Mouse (Mus musculus) hindbrain, embryonic 10.5 days (tissue): ENCODE measurements around the gene Zfp697. TPM values are rescaled to one million over a fixed set of nuclear protein-coding genes. Genes with fewer than 3 reads are reported as not detected.
A peak's percentile ranks its signal among the peaks of the same experiment; 100 is the strongest.

ENCODE experiments used
- DNase-seq: peaks from one replicate; pipeline ENCODE4 v3.0.0-alpha.2; 2017; ENCODE audit warnings: low spot score
- H3K27ac ChIP-seq: fragments of 300-500 bp; sonication (generic); 2 replicates; pipeline ENCODE4 v1.5.1; 2016; ENCODE audit warnings: mild to moderate bottlenecking, moderate library complexity
- H3K27me3 ChIP-seq: fragments of 300-500 bp; sonication (generic); 2 replicates; pipeline ENCODE4 v1.6.1; 2016; ENCODE audit warnings: mild to moderate bottlenecking; ENCODE audit not compliant: poor library complexity, insufficient read depth, severe bottlenecking
- H3K36me3 ChIP-seq: fragments of 300-500 bp; sonication (generic); 2 replicates; pipeline ENCODE4 v1.6.1; 2016; ENCODE audit warnings: mild to moderate bottlenecking, moderate library complexity
- H3K4me1 ChIP-seq: fragments of 300-500 bp; sonication (generic); replicated peaks from 2 replicates; pipeline ENCODE4 v1.6.1; 2016; ENCODE audit warnings: mild to moderate bottlenecking
- H3K4me3 ChIP-seq: fragments of 300-500 bp; sonication (generic); 2 replicates; pipeline ENCODE4 v1.5.1; 2016; ENCODE audit warnings: mild to moderate bottlenecking, moderate library complexity
- H3K9me3 ChIP-seq: fragments of 300-500 bp; sonication (generic); 2 replicates; pipeline ENCODE4 v1.6.1; 2016; ENCODE audit warnings: mild to moderate bottlenecking, moderate library complexity
- WGBS: fragments of 180-500 bp; shearing (Covaris S2); methylation state at CpG from one replicate; pipeline ENCODE4 v1.1.7; 2016; 5-methylcytosine and 5-hydroxymethylcytosine counted together
- polyA plus RNA-seq: library from polyadenylated mRNA; unstranded; fragments of >200 nt; fragmentation: Nextera tagmentation; extraction: Ambion mirVana; gene quantifications from 2 replicates; pipeline ENCODE4 v1.2.1, GENCODE M21; 2016

Gene Zfp697
- polyA plus RNA-seq, 1 experiment from 2014 or later, result 8.0 TPM

DNA sequence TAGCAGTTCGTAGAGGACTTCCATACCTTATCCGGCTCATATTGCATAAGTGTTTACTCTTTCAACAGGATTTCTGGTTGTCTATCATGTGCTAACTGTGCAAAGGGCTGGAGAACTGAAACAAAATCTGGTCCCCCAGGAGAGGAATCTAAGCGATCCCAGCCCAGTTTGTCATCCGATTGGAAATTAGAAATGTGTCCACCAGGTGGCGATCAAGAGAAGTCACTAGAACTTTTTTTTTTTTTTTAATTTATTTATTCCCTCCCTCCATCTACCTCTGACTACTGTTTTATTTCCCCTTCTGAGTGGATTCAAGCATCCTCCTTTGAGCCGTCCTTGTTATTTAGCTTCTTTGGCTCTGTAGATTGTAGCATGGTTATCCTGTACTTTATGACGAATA is 28.4 kb upstream of the Zfp697 start:
- H3K27me3 ChIP-seq, result no peaks in the 10 kb centered on the region
- no peaks in the 10 kb centered on the region for H3K36me3 ChIP-seq
- H3K27ac ChIP-seq, result no peak overlapping the region
- DNase-seq, result peak; percentile 46
- 32% methylated on average over 7 of the region's 7 CpGs for WGBS
- H3K4me3 ChIP-seq, result no peak overlapping the region
- peaks cover 14% of the 10 kb centered on the region for H3K4me1 ChIP-seq
- H3K9me3 ChIP-seq, result no peaks in the 10 kb centered on the region

DNA sequence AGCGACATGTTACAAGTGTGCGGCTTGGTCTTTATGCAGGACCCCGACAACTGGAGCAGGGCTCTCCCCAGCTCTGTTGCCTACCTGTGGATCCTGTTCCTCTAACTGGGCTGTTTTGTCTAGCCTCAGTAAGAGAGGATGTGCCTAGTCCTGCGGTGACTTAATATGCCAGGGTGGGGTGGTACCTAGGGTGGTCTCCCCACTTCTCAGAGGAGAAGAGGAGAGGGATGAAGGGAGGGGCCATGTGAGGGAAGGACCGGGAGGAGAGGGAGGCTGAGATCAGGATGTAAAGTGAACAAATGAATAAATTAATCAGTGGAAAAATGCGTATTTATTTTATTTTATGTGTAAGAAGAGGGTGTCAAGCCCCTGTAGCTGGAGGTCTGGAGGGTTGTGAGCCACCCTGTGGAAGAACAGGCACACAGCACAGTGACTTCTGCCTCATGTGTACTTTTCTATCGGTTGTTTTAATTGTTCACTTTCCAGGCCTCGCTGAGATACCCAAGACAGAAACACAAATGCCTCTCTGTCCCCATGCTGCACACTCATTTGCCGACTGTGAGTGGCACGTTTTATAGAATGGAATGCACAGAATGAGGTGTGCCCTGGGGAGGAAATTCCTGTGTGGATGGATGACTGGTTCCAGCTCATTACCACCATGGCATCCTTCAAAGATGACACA is 26.8 kb upstream of the Zfp697 start:
- Histone ChIP-seq H3K27me3 (no peaks in the 10 kb centered on the region), H3K4me3 (no peak overlapping the region), H3K36me3 (no peaks in the 10 kb centered on the region), H3K9me3 (no peaks in the 10 kb centered on the region), H3K4me1 (peaks cover 10% of the 10 kb centered on the region), H3K27ac (no peak overlapping the region)
- WGBS, result 64% methylated on average over 10 of the region's 10 CpGs
- DNase-seq, result peak; percentile 16

DNA sequence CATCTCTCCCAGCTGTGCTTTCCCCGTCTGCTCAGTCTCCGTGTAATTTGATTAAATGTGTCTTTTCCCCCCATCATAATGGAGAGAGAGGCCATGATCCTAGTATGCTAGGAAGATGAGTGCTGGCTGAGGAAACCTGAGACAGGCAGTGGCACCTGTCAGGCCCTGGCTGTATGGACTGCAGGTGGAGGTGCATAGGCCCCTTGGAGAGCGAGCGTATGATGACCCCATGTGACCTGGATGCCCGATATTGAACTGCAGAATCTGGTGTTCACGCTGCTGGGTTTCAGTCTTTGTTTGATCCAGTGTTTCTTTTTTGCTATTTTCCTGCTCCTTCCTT is 26.3 kb upstream of the Zfp697 start:
- H3K4me3 ChIP-seq, result no peak overlapping the region
- H3K36me3 ChIP-seq, result no peaks in the 10 kb centered on the region
- H3K9me3 ChIP-seq, result no peaks in the 10 kb centered on the region
- 63% methylated on average over 6 of the region's 6 CpGs for WGBS
- DNase-seq, result no peak
- H3K27ac ChIP-seq, result no peak overlapping the region
- no peaks in the 10 kb centered on the region for H3K27me3 ChIP-seq
- H3K4me1 ChIP-seq, result peaks cover 10% of the 10 kb centered on the region

DNA sequence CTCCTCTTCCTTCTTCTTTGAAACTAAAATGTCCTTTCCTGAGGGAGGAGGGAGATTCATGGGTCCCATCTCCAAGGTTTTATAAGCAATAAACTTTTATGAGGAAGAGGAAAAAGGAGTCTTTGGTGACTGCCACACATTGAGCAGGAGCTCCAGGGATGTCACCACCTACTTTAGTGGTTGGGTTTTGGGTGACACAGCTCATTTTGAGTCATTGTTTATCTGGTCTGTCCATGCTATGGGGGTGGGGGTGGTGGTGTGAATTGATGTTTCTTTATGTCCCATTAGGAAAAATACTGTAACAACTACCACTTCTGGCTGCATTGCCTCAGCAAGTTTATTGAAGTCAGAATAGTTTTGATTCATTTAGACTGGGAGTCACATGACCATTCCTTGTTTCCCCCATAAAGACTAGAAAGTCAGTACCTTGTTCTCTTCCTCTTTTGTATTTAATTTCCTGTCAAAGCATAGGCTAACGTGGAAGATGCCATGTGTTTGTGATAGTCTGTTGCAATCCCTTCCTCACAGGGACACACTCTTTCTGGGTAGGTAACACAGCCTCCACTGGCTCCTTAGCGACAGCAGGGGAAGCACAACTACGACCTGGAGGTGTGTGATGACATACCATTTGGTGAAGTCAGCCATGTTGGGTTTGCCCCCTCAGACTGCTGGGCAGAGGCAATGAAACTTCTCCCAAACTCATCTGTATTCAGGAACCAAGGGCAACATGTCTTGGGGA is 25.5 kb upstream of the Zfp697 start:
- no peaks in the 10 kb centered on the region for H3K27me3 ChIP-seq
- peaks cover 10% of the 10 kb centered on the region for H3K4me1 ChIP-seq
- WGBS, result 74% methylated on average over 3 of the region's 3 CpGs
- no peak overlapping the region for H3K4me3 ChIP-seq
- no peak overlapping the region for H3K27ac ChIP-seq
- no peak for DNase-seq
- no peaks in the 10 kb centered on the region for H3K9me3 ChIP-seq
- H3K36me3 ChIP-seq, result no peaks in the 10 kb centered on the region

DNA sequence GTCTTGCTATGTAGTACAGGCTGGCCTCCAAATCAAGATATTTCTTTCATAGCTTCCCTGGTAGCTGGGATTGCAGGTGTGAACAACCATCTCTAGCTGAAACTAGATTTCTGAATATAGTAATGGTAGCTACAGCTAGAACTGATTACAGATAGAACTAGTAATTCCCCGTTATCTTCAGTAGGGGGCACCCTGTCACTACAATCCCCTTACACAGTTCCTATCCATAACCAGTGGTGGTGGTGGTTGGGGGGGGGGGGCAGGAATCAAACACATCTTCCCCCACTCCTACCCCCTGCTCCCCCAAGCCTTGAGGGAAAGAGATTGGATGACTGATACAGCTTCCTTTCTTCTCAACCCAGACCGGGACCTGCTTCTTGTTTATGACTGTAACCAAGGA is 19.5 kb upstream of the Zfp697 start:
- no peaks in the 10 kb centered on the region for H3K9me3 ChIP-seq
- H3K4me3 ChIP-seq, result no peak overlapping the region
- no peak overlapping the region for H3K27ac ChIP-seq
- no peaks in the 10 kb centered on the region for H3K27me3 ChIP-seq
- no peaks in the 10 kb centered on the region for H3K36me3 ChIP-seq
- no peaks in the 10 kb centered on the region for H3K4me1 ChIP-seq
- WGBS, result 44% methylated on average over 2 of the region's 2 CpGs
- DNase-seq, result no peak

DNA sequence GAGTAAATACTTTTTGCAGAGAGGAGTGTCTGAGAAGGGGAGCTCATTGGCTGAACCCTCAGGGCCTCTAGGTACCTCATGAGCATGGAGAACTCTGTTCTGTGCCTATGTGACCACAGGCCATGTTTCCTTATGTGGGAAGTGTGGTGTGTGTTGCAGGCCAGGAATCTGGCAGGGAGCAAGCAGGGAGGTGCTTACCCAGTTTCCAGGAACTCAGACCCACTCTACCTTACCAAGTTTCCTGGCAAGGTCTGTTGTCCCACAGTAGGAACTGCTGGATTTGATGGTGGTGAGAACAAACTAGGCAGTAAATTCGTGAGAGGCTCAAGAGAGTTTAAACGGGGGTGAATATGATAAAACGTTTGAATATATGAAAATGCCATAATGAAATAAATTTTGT is 16.2 kb upstream of the Zfp697 start:
- no peak for DNase-seq
- no peaks in the 10 kb centered on the region for H3K9me3 ChIP-seq
- no peak overlapping the region for H3K27ac ChIP-seq
- H3K27me3 ChIP-seq, result no peaks in the 10 kb centered on the region
- H3K4me1 ChIP-seq, result no peaks in the 10 kb centered on the region
- WGBS, result 85% methylated on average over 3 of the region's 3 CpGs
- H3K36me3 ChIP-seq, result no peaks in the 10 kb centered on the region
- H3K4me3 ChIP-seq, result no peak overlapping the region

DNA sequence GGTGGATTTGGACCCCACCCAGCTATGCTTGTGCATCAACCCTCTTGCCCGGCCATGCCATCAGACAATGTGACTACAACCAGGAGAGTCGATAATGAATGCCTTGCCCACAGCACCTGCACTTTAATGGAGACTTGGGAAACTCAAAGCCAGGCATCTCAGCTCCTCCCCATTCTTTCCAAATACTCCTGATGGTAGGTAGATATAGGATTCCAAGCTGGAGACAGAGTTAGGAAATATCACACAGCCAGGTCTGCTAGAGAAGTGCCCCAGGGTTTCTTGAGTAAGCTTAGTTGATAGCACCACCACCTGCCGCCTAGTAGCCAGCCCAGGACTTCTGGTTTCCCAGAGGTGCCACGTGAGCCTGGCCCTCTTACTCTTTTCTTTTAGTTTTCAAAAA is 15.4 kb upstream of the Zfp697 start:
- H3K9me3 ChIP-seq, result peaks cover 3% of the 10 kb centered on the region; the same call in 1 of the 2 replicates
- no peaks in the 10 kb centered on the region for H3K27me3 ChIP-seq
- H3K27ac ChIP-seq, result no peak overlapping the region
- no peaks in the 10 kb centered on the region for H3K4me1 ChIP-seq
- H3K36me3 ChIP-seq, result no peaks in the 10 kb centered on the region
- WGBS, result 83% methylated on average over 4 of the region's 4 CpGs
- DNase-seq, result no peak
- H3K4me3 ChIP-seq, result no peak overlapping the region

DNA sequence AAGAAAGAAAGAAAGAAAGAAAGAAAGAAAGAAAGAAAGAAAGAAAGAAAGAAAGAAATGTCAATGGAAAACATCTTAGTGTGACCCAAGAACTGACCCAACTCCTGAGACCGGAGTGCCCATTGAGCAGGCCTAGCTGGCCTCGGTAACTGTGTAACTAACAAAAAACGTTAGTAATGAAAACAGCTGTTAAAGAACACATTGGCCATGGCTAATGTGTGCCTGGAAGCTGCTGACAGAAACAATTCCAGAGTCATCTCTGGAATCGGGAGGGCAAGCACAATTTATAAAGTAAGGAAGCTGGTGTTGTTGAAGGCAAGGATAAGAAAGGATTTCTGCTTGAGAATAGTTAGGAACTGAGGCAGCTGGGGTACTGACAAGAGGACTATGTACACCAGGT is 14.0 kb upstream of the Zfp697 start:
- Histone ChIP-seq H3K4me1 (no peaks in the 10 kb centered on the region), H3K27me3 (no peaks in the 10 kb centered on the region), H3K9me3 (peaks cover 6% of the 10 kb centered on the region; the same call in 1 of the 2 replicates), H3K27ac (no peak overlapping the region), H3K36me3 (no peaks in the 10 kb centered on the region), H3K4me3 (no peak overlapping the region)
- WGBS, result 76% methylated on average over 4 of the region's 4 CpGs
- DNase-seq, result no peak

DNA sequence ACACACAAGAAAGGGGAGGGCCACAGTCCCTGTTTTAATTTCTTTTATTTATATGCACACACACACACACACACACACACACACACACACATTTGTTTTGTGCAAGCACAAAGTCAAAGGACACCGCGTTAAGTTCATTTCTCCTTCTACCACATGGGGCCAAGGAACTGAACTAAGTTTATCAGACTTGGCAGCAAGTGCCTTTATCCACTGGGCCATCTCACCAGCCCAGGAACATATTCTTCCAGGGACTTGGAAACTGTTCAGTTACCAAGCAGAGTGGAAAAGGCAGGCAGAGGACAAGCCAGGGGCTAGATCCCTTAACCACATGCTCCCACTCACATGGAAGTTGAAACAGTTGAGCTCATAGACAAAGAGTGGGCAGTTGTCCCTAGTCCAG is 13.5 kb upstream of the Zfp697 start:
- peaks cover 6% of the 10 kb centered on the region; the same call in 1 of the 2 replicates for H3K9me3 ChIP-seq
- no peaks in the 10 kb centered on the region for H3K4me1 ChIP-seq
- no peak overlapping the region for H3K4me3 ChIP-seq
- WGBS, result 93% methylated on average over 2 of the region's 2 CpGs
- no peaks in the 10 kb centered on the region for H3K36me3 ChIP-seq
- H3K27me3 ChIP-seq, result no peaks in the 10 kb centered on the region
- no peak overlapping the region for H3K27ac ChIP-seq
- DNase-seq, result no peak

DNA sequence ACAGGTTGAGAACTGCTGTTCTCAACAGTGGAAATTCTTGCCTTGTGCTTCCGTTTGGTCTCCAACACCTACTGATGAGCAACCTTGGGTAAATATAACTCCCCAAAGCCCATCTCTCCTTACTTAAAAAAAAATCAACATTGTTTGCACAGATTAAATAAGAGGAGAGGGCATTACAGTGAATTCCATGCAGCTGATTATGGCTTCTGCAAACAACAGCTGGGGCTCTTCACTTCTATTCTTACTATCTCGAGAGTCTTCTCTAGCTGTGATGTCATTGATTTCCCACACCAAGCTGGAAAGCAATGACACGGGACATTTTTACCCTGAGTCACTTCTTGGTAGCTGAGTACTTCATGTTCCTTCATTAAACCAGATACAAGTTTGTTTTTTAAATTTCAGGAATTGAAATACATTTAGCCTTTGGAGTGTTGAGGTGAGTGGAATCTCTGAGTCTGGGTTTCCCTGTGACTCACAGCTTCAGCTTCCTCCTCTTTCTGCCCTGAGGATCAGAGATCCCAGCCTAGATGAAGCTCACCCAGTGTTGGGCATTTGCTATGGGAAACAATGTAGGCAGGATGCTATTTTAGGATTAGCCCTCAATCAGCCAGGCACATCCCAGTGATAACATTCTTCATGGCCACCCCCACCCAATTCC is 8.1 kb upstream of the Zfp697 start:
- Histone ChIP-seq H3K4me1 (peaks cover 4% of the 10 kb centered on the region; the same call in 1 of the 2 replicates), H3K9me3 (peaks cover 6% of the 10 kb centered on the region; the same call in 1 of the 2 replicates), H3K4me3 (no peak overlapping the region), H3K27me3 (no peaks in the 10 kb centered on the region), H3K27ac (no peak overlapping the region), H3K36me3 (no peaks in the 10 kb centered on the region)
- WGBS, result 84% methylated on average over 3 of the region's 3 CpGs
- DNase-seq, result no peak

DNA sequence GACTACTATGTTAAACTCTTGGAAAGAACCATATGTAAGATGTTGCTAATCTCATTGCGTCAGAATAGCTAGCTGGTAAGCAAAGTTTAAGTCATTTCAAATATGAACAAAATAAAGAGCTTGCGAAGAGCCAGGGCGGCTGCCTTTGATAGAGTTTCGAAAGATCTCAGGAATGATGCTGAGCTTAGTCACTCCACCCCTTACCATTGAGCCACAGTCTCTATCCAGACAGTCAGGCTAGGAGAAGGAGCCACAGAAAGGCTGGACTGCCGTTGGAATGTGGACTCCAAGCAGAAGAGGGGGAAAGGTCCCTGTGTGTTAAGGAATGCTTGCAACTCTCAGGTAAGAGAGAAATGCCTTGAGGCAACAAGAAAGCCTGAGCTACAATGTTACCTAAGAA is 7.3 kb upstream of the Zfp697 start:
- Histone ChIP-seq H3K9me3 (peaks cover 6% of the 10 kb centered on the region; the same call in 1 of the 2 replicates), H3K27me3 (no peaks in the 10 kb centered on the region), H3K36me3 (no peaks in the 10 kb centered on the region), H3K27ac (no peak overlapping the region), H3K4me1 (peaks cover 10% of the 10 kb centered on the region; the same call in 1 of the 2 replicates), H3K4me3 (no peak overlapping the region)
- 89% methylated on average over 5 of the region's 5 CpGs for WGBS
- no peak for DNase-seq

DNA sequence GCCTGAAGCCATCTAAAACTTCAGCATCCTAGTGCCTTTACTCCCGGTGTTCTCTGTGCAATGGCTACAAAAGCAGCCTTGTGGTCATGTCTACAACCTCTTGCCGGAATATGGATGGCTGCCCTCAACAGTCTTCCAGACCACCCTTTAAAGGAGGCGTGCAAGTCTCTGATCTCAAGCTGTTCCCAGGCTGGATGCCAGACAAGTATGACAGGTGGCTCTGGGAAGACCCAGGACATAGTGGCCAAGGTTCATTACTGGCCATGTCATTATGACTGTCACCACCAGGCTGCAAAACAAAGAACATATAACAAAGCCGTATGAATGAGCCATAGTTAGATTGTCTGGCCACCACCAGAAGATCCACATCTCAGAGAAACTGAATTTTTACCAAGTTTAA is 4.0 kb upstream of the Zfp697 start:
- WGBS, result 78% methylated on average over 4 of the region's 4 CpGs
- Histone ChIP-seq H3K27ac (no peak overlapping the region), H3K9me3 (no peaks in the 10 kb centered on the region), H3K4me3 (no peak overlapping the region), H3K27me3 (peaks cover 3% of the 10 kb centered on the region; the same call in 1 of the 2 replicates), H3K36me3 (no peaks in the 10 kb centered on the region), H3K4me1 (peaks cover 22% of the 10 kb centered on the region)
- DNase-seq, result no peak

DNA sequence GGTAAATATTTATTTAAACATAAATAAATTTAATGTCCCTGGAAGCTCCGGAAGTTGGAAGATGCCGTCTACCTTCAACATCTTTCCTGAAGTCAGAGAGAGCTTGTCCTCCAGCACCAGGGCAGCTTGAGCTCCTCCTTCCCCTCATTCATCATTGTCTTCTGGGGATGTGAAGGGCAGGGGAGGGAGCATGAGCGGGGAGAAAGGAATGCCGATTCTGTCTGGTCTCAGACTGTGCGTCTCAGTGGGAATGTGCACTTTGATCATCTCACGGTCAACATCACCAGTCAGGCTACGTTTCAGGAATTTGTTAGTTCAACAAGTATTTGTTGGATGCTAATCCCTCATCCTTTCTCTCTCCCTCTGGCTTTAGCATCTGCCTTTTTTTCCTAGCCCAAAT is 3.0 kb upstream of the Zfp697 start:
- Histone ChIP-seq H3K27me3 (peaks cover 3% of the 10 kb centered on the region; the same call in 1 of the 2 replicates), H3K9me3 (no peaks in the 10 kb centered on the region), H3K4me1 (peaks cover 30% of the 10 kb centered on the region), H3K27ac (no peak overlapping the region), H3K4me3 (no peak overlapping the region), H3K36me3 (no peaks in the 10 kb centered on the region)
- 19% methylated on average over 7 of the region's 7 CpGs for WGBS
- DNase-seq, result peak; percentile 8
